Mouse (Mus musculus) heart, embryonic 14.5 days (tissue): ENCODE results near the gene Stx1b. TPM values are rescaled to one million over a fixed set of nuclear protein-coding genes. Genes with fewer than 3 reads are reported as not detected.

Experiments used
- ATAC-seq: fragments of 200-750 bp; cut with Nextera tagmentation; 2 replicates; pipeline ENCODE4 v1.8.0; 2017; ENCODE audit warnings: low read depth, moderate TSS enrichment; ENCODE audit not compliant: insufficient number of reproducible peaks, insufficient read depth, low FRiP score
- H3K27ac ChIP-seq, 2 experiments: fragments of 200-500 bp in 1 of 2; fragments of 300-500 bp in 1 of 2; sonication (generic) in 1 of 2; replicated peaks in 1 of 2; 2 replicates each; pipeline ENCODE4 v1.5.1; 2012 to 2014; ENCODE audit warnings: low read depth in 2 of 2, low read length in 2 of 2, control low read depth in 1 of 2, mild to moderate bottlenecking in 1 of 2, mixed read lengths in 1 of 2; ENCODE audit not compliant: control insufficient read depth in 1 of 2, insufficient read depth in 1 of 2
- H3K27me3 ChIP-seq: fragments of 300-500 bp; sonication (generic); 2 replicates; pipeline ENCODE4 v1.6.1; 2014; ENCODE audit warnings: mild to moderate bottlenecking, low read length, control low read depth; ENCODE audit not compliant: control insufficient read depth, insufficient read depth
- H3K36me3 ChIP-seq: fragments of 300-500 bp; sonication (generic); 2 replicates; pipeline ENCODE4 v1.6.1; 2014; ENCODE audit warnings: mild to moderate bottlenecking, control low read depth, low read length, mixed read lengths; ENCODE audit not compliant: control insufficient read depth, insufficient read depth
- H3K4me1 ChIP-seq, 2 experiments: fragments of 200-500 bp in 1 of 2; fragments of 300-500 bp in 1 of 2; sonication (generic) in 1 of 2; 2 replicates each; pipeline ENCODE4 v1.6.1; 2012 to 2014; ENCODE audit warnings: low read length in 2 of 2, control low read depth in 1 of 2, mixed read lengths in 1 of 2; ENCODE audit not compliant: control insufficient read depth in 2 of 2, insufficient read depth in 2 of 2
- H3K4me2 ChIP-seq: fragments of 300-500 bp; sonication (generic); 2 replicates; pipeline ENCODE4 v1.6.1; 2014; ENCODE audit warnings: mild to moderate bottlenecking, low read length
- H3K4me3 ChIP-seq, 2 experiments: fragments of 200-500 bp in 1 of 2; fragments of 300-500 bp in 1 of 2; sonication (generic) in 1 of 2; 2 replicates each; pipeline ENCODE4 v1.5.1; 2012 to 2014; ENCODE audit warnings: low read length in 2 of 2, mild to moderate bottlenecking in 2 of 2, control low read depth in 1 of 2, low read depth in 1 of 2, moderate library complexity in 1 of 2; ENCODE audit not compliant: control insufficient read depth in 1 of 2, insufficient read depth in 1 of 2
- H3K9ac ChIP-seq: fragments of 300-500 bp; sonication (generic); 2 replicates; pipeline ENCODE4 v1.6.1; 2014; ENCODE audit warnings: mild to moderate bottlenecking, low read length
- H3K9me3 ChIP-seq: fragments of 300-500 bp; sonication (generic); 2 replicates; pipeline ENCODE4 v1.6.1; 2016; ENCODE audit warnings: low read length, control low read depth; ENCODE audit not compliant: control insufficient read depth
- WGBS: fragments of 180-500 bp; shearing (Covaris S2); extraction: QIAGEN DNeasy Blood & Tissue Kit; methylation state at CpG from one replicate; pipeline ENCODE4 v1.1.7; 2014; 5-methylcytosine and 5-hydroxymethylcytosine counted together
- polyA plus RNA-seq: library from polyadenylated mRNA; unstranded; fragments of >200 nt; fragmentation: Nextera tagmentation; extraction: Ambion mirVana; gene quantifications from 2 replicates; pipeline ENCODE4 v1.2.1, GENCODE M21; 2014

Gene Stx1b
- polyA plus RNA-seq, 1 experiment from 2014 or later, result 1.0 TPM

- Histone ChIP-seq H3K9me3 (no peaks in the 10 kb centered on the region), H3K27me3 (no peaks in the 10 kb centered on the region), H3K9ac (no peak overlapping the region), H3K4me3 (no peak overlapping the region), H3K36me3 (no peaks in the 10 kb centered on the region), H3K27ac (no peak overlapping the region), H3K4me1 (no peaks in the 10 kb centered on the region), H3K4me2 (no peak overlapping the region)
- 73% methylated on average over 2 of the region's 2 CpGs for WGBS
- no peak for ATAC-seq
Observed at GRCm38 (mm10) chr7:127835550-127835949, 11.2 kb upstream of the Stx1b start.

GRCm38 (mm10) chr7:127823236-127824171 lies 845 bp downstream of the Stx1b start:
- Histone ChIP-seq H3K9ac (peak overlapping the region; percentile 66), H3K4me1 (0 out of 4 replicates have a peak, but pooled peaks cover 0 to 4% of the 10 kb centered on the region in 2 experiments), H3K4me3 (peak overlapping the region; percentile 54 to 59), H3K27me3 (peaks cover 5% of the 10 kb centered on the region; the same call in 1 of the 2 replicates), H3K9me3 (no peaks in the 10 kb centered on the region), H3K36me3 (no peaks in the 10 kb centered on the region), H3K4me2 (peak overlapping the region; percentile 73), H3K27ac (no peak overlapping the region)
- no peak for ATAC-seq
- 71% methylated on average over 11 of the region's 11 CpGs for WGBS

GRCm38 (mm10) chr7:127822494-127822893 lies 1.9 kb downstream of the Stx1b start:
- Histone ChIP-seq H3K4me3 (no peak overlapping the region), H3K27ac (no peak overlapping the region), H3K9ac (no peak overlapping the region), H3K4me2 (no peak overlapping the region), H3K9me3 (no peaks in the 10 kb centered on the region), H3K4me1 (0 out of 4 replicates have a peak, but pooled peaks cover 0 to 4% of the 10 kb centered on the region in 2 experiments), H3K36me3 (no peaks in the 10 kb centered on the region), H3K27me3 (peaks cover 5% of the 10 kb centered on the region; the same call in 1 of the 2 replicates)
- ATAC-seq, result no peak
- WGBS, result 80% methylated on average over 3 of the region's 3 CpGs

- Histone ChIP-seq H3K9ac (no peak overlapping the region), H3K36me3 (no peaks in the 10 kb centered on the region), H3K27me3 (peaks cover 5% of the 10 kb centered on the region; the same call in 1 of the 2 replicates), H3K4me2 (no peak overlapping the region), H3K4me1 (peaks cover under 1 to 4% of the 10 kb centered on the region in 2 experiments; a peak in 1 of 4 replicates), H3K27ac (peak overlapping the region in 1 of 2 experiments; percentile 47; a peak in 1 of 4 replicates), H3K9me3 (no peaks in the 10 kb centered on the region), H3K4me3 (no peak overlapping the region)
- ATAC-seq, result no peak
- 60% methylated on average over 13 of the region's 13 CpGs for WGBS
Observed at GRCm38 (mm10) chr7:127820836-127821509, 3.4 kb downstream of the Stx1b start.

GRCm38 (mm10) chr7:127817776-127818175 lies 6.6 kb downstream of the Stx1b start:
- Histone ChIP-seq H3K9me3 (no peaks in the 10 kb centered on the region), H3K4me2 (no peak overlapping the region), H3K9ac (no peak overlapping the region), H3K4me3 (no peak overlapping the region), H3K27ac (no peak overlapping the region), H3K36me3 (no peaks in the 10 kb centered on the region), H3K4me1 (peaks cover 5 to 10% of the 10 kb centered on the region in 2 experiments; a peak in 2 of 4 replicates), H3K27me3 (no peaks in the 10 kb centered on the region)
- WGBS, result 85% methylated on average over 5 of the region's 5 CpGs
- no peak for ATAC-seq

- no peak for ATAC-seq
- WGBS, result 71% methylated on average over 7 of the region's 7 CpGs
Observed at GRCm38 (mm10) chr7:127817053-127817452, 7.3 kb downstream of the Stx1b start.

GRCm38 (mm10) chr7:127815954-127816821 lies 8.2 kb downstream of the Stx1b start:
- no peaks in the 10 kb centered on the region for H3K27me3 ChIP-seq
- no peaks in the 10 kb centered on the region for H3K36me3 ChIP-seq
- H3K27ac ChIP-seq, result 0 out of 4 replicates have a peak overlapping the region, but pooled peaks of 1 of the 2 experiments have one; percentile 37
- H3K4me2 ChIP-seq, result no peak overlapping the region
- 53% methylated on average over 15 of the region's 15 CpGs for WGBS
- ATAC-seq, result no peak
- no peaks in the 10 kb centered on the region for H3K9me3 ChIP-seq
- H3K4me1 ChIP-seq, result peaks cover 5 to 10% of the 10 kb centered on the region in 2 experiments; a peak in 2 of 4 replicates
- no peak overlapping the region for H3K4me3 ChIP-seq
- no peak overlapping the region for H3K9ac ChIP-seq

More at GRCm38 (mm10) chr7:127817053-127817452, 7.3 kb downstream of the Stx1b start:
- no peak overlapping the region for H3K4me3 ChIP-seq
- H3K4me2 ChIP-seq, result no peak overlapping the region
- H3K4me1 ChIP-seq, result peaks cover 5 to 10% of the 10 kb centered on the region in 2 experiments; a peak in 2 of 4 replicates
- H3K27me3 ChIP-seq, result no peaks in the 10 kb centered on the region
- no peak overlapping the region for H3K9ac ChIP-seq
- H3K36me3 ChIP-seq, result no peaks in the 10 kb centered on the region
- no peak overlapping the region for H3K27ac ChIP-seq
- no peaks in the 10 kb centered on the region for H3K9me3 ChIP-seq
